Mouse (Mus musculus) thymus, postnatal 14 days (tissue): ENCODE measurements around the gene Bloc1s1.

Experiments used
- DNase-seq: peaks from one replicate; pipeline ENCODE4 v3.0.0; 2021

Gene Bloc1s1

GRCm38 (mm10) chr10:128923935-128924334 is at the start of gene Bloc1s1:
TSS of gene Bloc1s1 (minus strand) at chr10:128924035.
- no peak for DNase-seq

GRCm38 (mm10) chr10:128972841-128973240 is 49.0 kb upstream of the Bloc1s1 start:
- no peak for DNase-seq

GRCm38 (mm10) chr10:128970740-128971250 is 47.0 kb upstream of the Bloc1s1 start:
- no peak for DNase-seq

GRCm38 (mm10) chr10:128968341-128968749 is 44.5 kb upstream of the Bloc1s1 start:
- DNase-seq, result no peak

GRCm38 (mm10) chr10:128965871-128966270 is 42.0 kb upstream of the Bloc1s1 start:
- no peak for DNase-seq

- DNase-seq, result no peak
Measured at GRCm38 (mm10) chr10:128964961-128965360, 41.1 kb upstream of the Bloc1s1 start.

- peak; percentile 88 for DNase-seq
Measured at GRCm38 (mm10) chr10:128960590-128961584, 37.1 kb upstream of the Bloc1s1 start, which contains the start of gene Mettl7b. TSS of gene Mettl7b (minus strand) at chr10:128960988.

GRCm38 (mm10) chr10:128960142-128960541 is 36.3 kb upstream of the Bloc1s1 start:
- no peak for DNase-seq

- DNase-seq, result no peak
Measured at GRCm38 (mm10) chr10:128958340-128958739, 34.5 kb upstream of the Bloc1s1 start.

GRCm38 (mm10) chr10:128950208-128950887 is 26.5 kb upstream of the Bloc1s1 start:
- no peak for DNase-seq

- no peak for DNase-seq
Measured at GRCm38 (mm10) chr10:128947496-128947895, 23.7 kb upstream of the Bloc1s1 start.

GRCm38 (mm10) chr10:128945675-128946074 is 21.8 kb upstream of the Bloc1s1 start:
- peak; percentile 44 for DNase-seq

GRCm38 (mm10) chr10:128940475-128941061 is 16.7 kb upstream of the Bloc1s1 start:
- no peak for DNase-seq

- DNase-seq, result no peak
Measured at GRCm38 (mm10) chr10:128938974-128939373, 15.1 kb upstream of the Bloc1s1 start.

- DNase-seq, result no peak
Measured at GRCm38 (mm10) chr10:128938457-128938856, 14.6 kb upstream of the Bloc1s1 start.

GRCm38 (mm10) chr10:128937756-128938390 is 14.0 kb upstream of the Bloc1s1 start:
- DNase-seq, result no peak

GRCm38 (mm10) chr10:128935826-128936440 is 12.1 kb upstream of the Bloc1s1 start:
- no peak for DNase-seq

GRCm38 (mm10) chr10:128934997-128935787 is 11.4 kb upstream of the Bloc1s1 start:
- DNase-seq, result peak; percentile 55

GRCm38 (mm10) chr10:128933976-128934721 is 10.3 kb upstream of the Bloc1s1 start:
- DNase-seq, result no peak

GRCm38 (mm10) chr10:128933574-128933973 is 9.7 kb upstream of the Bloc1s1 start, which contains the start of gene Itga7:
TSS of gene Itga7 (plus strand) at chr10:128933818.
- DNase-seq, result peak; percentile 36
